Mouse (Mus musculus) liver, adult 2 months (tissue): Measurements from ENCODE around the gene Plp2. TPM values are rescaled to one million over a fixed set of nuclear protein-coding genes. Genes with fewer than 3 reads are reported as not detected.

ENCODE experiments used
- DNase-seq: peaks from one replicate; pipeline ENCODE4 v3.0.0-alpha.2; 2011; ENCODE audit warnings: low read depth, low spot score; ENCODE audit errors: extremely low read depth
- H3K27ac ChIP-seq: fragments of 200-500 bp; replicated peaks from 2 replicates; pipeline ENCODE4 v1.5.1; 2012; ENCODE audit warnings: low read depth, mild to moderate bottlenecking, control low read depth, inconsistent platforms, low read length; ENCODE audit not compliant: insufficient read depth
- H3K27me3 ChIP-seq: fragments of 200-500 bp; 2 replicates; pipeline ENCODE4 v1.6.1; 2012; ENCODE audit warnings: mild to moderate bottlenecking, moderate library complexity, low read length, inconsistent platforms; ENCODE audit not compliant: control insufficient read depth, insufficient read depth
- H3K36me3 ChIP-seq: fragments of 200-500 bp; 2 replicates; pipeline ENCODE4 v1.6.1; 2012; ENCODE audit warnings: low read length, inconsistent platforms; ENCODE audit not compliant: control insufficient read depth, insufficient read depth
- H3K4me1 ChIP-seq: fragments of 200-500 bp; 2 replicates; pipeline ENCODE4 v1.6.1; 2011; ENCODE audit warnings: low read length; ENCODE audit not compliant: control insufficient read depth, insufficient read depth
- H3K4me3 ChIP-seq: fragments of 200-500 bp; 2 replicates; pipeline ENCODE4 v1.5.1; 2011; ENCODE audit warnings: low read depth, mild to moderate bottlenecking, control low read depth, low read length, moderate library complexity; ENCODE audit not compliant: insufficient read depth
- H3K79me2 ChIP-seq: fragments of 200-500 bp; 2 replicates; pipeline ENCODE4 v1.6.1; 2012; ENCODE audit warnings: inconsistent platforms, mild to moderate bottlenecking, low read length, moderate library complexity; ENCODE audit not compliant: control insufficient read depth, insufficient read depth
- H3K9ac ChIP-seq: fragments of 200-500 bp; 2 replicates; pipeline ENCODE4 v1.6.1; 2012; ENCODE audit warnings: low read depth, mild to moderate bottlenecking, control low read depth, inconsistent platforms, low read length
- CTCF ChIP-seq: fragments of 200-500 bp; IDR thresholded peaks from 2 replicates; pipeline ENCODE4 v1.5.1; 2011; ENCODE audit warnings: low read depth, low read length, control low read depth
- POLR2A ChIP-seq: fragments of 200-500 bp; IDR thresholded peaks from 2 replicates; pipeline ENCODE4 v1.6.1; 2011; ENCODE audit warnings: low read length, control low read depth; ENCODE audit not compliant: insufficient read depth; ENCODE audit errors: extremely low read depth
- WGBS: fragments of 180-500 bp; shearing (Covaris S2); methylation state at CpG from one replicate; pipeline ENCODE4 v1.1.7; 2018; 5-methylcytosine and 5-hydroxymethylcytosine counted together
- polyA plus RNA-seq: library from polyadenylated mRNA; depleted of rRNA; stranded (reverse); fragments of >200 nt; gene quantifications from 2 replicates; pipeline ENCODE4 v1.2.3, GENCODE M21; 2012; rRNA removed
- total RNA-seq: library from RNA; depleted of rRNA; stranded (reverse); fragments of >200 nt; gene quantifications from 2 replicates; pipeline ENCODE4 v1.2.3, GENCODE M21; 2014; rRNA removed

Plp2 gene
- total and polyA plus RNA-seq, 2 experiments = 0.92 to 4.0 TPM

- TF ChIP-seq POLR2A = no peak
- no peak for TF ChIP-seq CTCF
- Histone ChIP-seq H3K4me1 (no peaks in the 10 kb centered on the region), H3K27me3 (no peaks in the 10 kb centered on the region; the same call in 1 of the 2 replicates), H3K9ac (no peak within 1 kb of the TSS), H3K27ac (no peak within 1 kb of the TSS), H3K36me3 (no peaks in the 10 kb centered on the region), H3K4me3 (peak within 1 kb of the TSS; percentile 35; the same call in 1 of the 2 replicates), H3K79me2 (no peaks in the 10 kb centered on the region)
- no peak for DNase-seq
- 1% methylated on average over 40 of the region's 42 CpGs for WGBS
Observed at GRCm38 (mm10) chrX:7638401-7639091, 32.6 kb downstream of the Plp2 start, which contains the start of gene Syp. Syp (plus strand) TSS chrX:7638471.

GRCm38 (mm10) chrX:7635101-7635500 is 36.1 kb downstream of the Plp2 start:
- H3K9ac ChIP-seq = no peak overlapping the region
- 57% methylated on average over 3 of the region's 3 CpGs for WGBS
- no peak overlapping the region for H3K4me3 ChIP-seq
- DNase-seq = no peak
- H3K79me2 ChIP-seq = no peaks in the 10 kb centered on the region
- no peaks in the 10 kb centered on the region for H3K4me1 ChIP-seq
- no peak for TF ChIP-seq CTCF
- TF ChIP-seq POLR2A = no peak
- H3K36me3 ChIP-seq = no peaks in the 10 kb centered on the region
- H3K27ac ChIP-seq = no peak overlapping the region
- no peaks in the 10 kb centered on the region; the same call in 1 of the 2 replicates for H3K27me3 ChIP-seq

- DNase-seq = no peak
Observed at GRCm38 (mm10) chrX:7632560-7632959, 38.6 kb downstream of the Plp2 start.

More at GRCm38 (mm10) chrX:7632560-7632959, 38.6 kb downstream of the Plp2 start:
- WGBS = 90% methylated on average over 6 of the region's 6 CpGs
- no peak overlapping the region for H3K4me3 ChIP-seq
- H3K36me3 ChIP-seq = no peaks in the 10 kb centered on the region
- no peak overlapping the region for H3K27ac ChIP-seq
- H3K9ac ChIP-seq = no peak overlapping the region
- no peak for TF ChIP-seq POLR2A
- no peak for TF ChIP-seq CTCF
- H3K79me2 ChIP-seq = no peaks in the 10 kb centered on the region
- no peaks in the 10 kb centered on the region; the same call in 1 of the 2 replicates for H3K27me3 ChIP-seq
- no peaks in the 10 kb centered on the region for H3K4me1 ChIP-seq

Other genes with a start within 250 kb of the Plp2 start
- not detected in 2 replicates for gene Foxp3, start 97.7 kb downstream of the Plp2 start, total RNA-seq
- 0.07 TPM in 1 of 2 replicates, not detected in the other for gene Foxp3, start 97.7 kb downstream of the Plp2 start, polyA plus RNA-seq
- gene Ppp1r3f, start 97.1 kb downstream of the Plp2 start, total RNA-seq = 0.74 and 0.81 TPM in 2 replicates
- gene Ppp1r3f, start 97.1 kb downstream of the Plp2 start, polyA plus RNA-seq = 0.50 and 0.80 TPM in 2 replicates
- gene Ccdc22, start 65.9 kb downstream of the Plp2 start, total RNA-seq = 9.1 and 13.2 TPM in 2 replicates
- gene Ccdc22, start 65.9 kb downstream of the Plp2 start, polyA plus RNA-seq = 10.8 and 12.3 TPM in 2 replicates
- gene Cacna1f, start 64.3 kb downstream of the Plp2 start, total RNA-seq = under 0.01 TPM in 2 replicates
- gene Cacna1f, start 64.3 kb downstream of the Plp2 start, polyA plus RNA-seq = 0.04 TPM in 2 replicates
- gene Syp, start 32.9 kb downstream of the Plp2 start, total RNA-seq = 0.40 and 0.46 TPM in 2 replicates
- gene Syp, start 32.9 kb downstream of the Plp2 start, polyA plus RNA-seq = 0.25 and 0.42 TPM in 2 replicates
- 2.0 and 2.8 TPM in 2 replicates for gene Prickle3, start 14.1 kb downstream of the Plp2 start, total RNA-seq
- 4.6 and 6.8 TPM in 2 replicates for gene Prickle3, start 14.1 kb downstream of the Plp2 start, polyA plus RNA-seq
- gene Magix, start 9.9 kb upstream of the Plp2 start, total RNA-seq = 20.9 and 21.3 TPM in 2 replicates
- 33.0 and 36.9 TPM in 2 replicates for gene Magix, start 9.9 kb upstream of the Plp2 start, polyA plus RNA-seq
- gene Gpkow, start 25.7 kb upstream of the Plp2 start, total RNA-seq = 5.0 and 5.5 TPM in 2 replicates
- 4.3 and 5.0 TPM in 2 replicates for gene Gpkow, start 25.7 kb upstream of the Plp2 start, polyA plus RNA-seq
- gene Wdr45, start 42.9 kb upstream of the Plp2 start, total RNA-seq = 33.4 and 37.1 TPM in 2 replicates
- gene Wdr45, start 42.9 kb upstream of the Plp2 start, polyA plus RNA-seq = 39.9 and 48.3 TPM in 2 replicates
- gene Gm45208, start 50.9 kb upstream of the Plp2 start, total RNA-seq = 1.0 TPM in 1 of 2 replicates, not detected in the other
- 1.5 and 1.9 TPM in 2 replicates for gene Gm45208, start 50.9 kb upstream of the Plp2 start, polyA plus RNA-seq
- gene Praf2, start 57.0 kb upstream of the Plp2 start, total RNA-seq = 1.1 and 2.8 TPM in 2 replicates
- gene Praf2, start 57.0 kb upstream of the Plp2 start, polyA plus RNA-seq = 7.7 and 13.9 TPM in 2 replicates
- 0.34 and 0.37 TPM in 2 replicates for gene Ccdc120, start 79.5 kb upstream of the Plp2 start, total RNA-seq
- 1.00 and 1.1 TPM in 2 replicates for gene Ccdc120, start 79.5 kb upstream of the Plp2 start, polyA plus RNA-seq
- gene Tfe3, start 91.2 kb upstream of the Plp2 start, total RNA-seq = 4.7 and 9.4 TPM in 2 replicates
- 15.6 and 17.0 TPM in 2 replicates for gene Tfe3, start 91.2 kb upstream of the Plp2 start, polyA plus RNA-seq
- 11.5 and 13.5 TPM in 2 replicates for gene Gripap1, start 118.4 kb upstream of the Plp2 start, total RNA-seq
- 14.6 and 22.2 TPM in 2 replicates for gene Gripap1, start 118.4 kb upstream of the Plp2 start, polyA plus RNA-seq
- not detected in 2 replicates for gene Kcnd1, start 150.9 kb upstream of the Plp2 start, total RNA-seq
- gene Kcnd1, start 150.9 kb upstream of the Plp2 start, polyA plus RNA-seq = 0.11 TPM in 2 replicates
- gene Otud5, start 170.0 kb upstream of the Plp2 start, total RNA-seq = 18.0 and 22.0 TPM in 2 replicates
- gene Otud5, start 170.0 kb upstream of the Plp2 start, polyA plus RNA-seq = 14.2 and 17.0 TPM in 2 replicates
- 0.74 and 1.9 TPM in 2 replicates for gene Pim2, start 206.9 kb upstream of the Plp2 start, total RNA-seq
- gene Pim2, start 206.9 kb upstream of the Plp2 start, polyA plus RNA-seq = 4.7 and 5.4 TPM in 2 replicates
- gene Slc35a2, start 212.6 kb upstream of the Plp2 start, total RNA-seq = 10.6 and 11.5 TPM in 2 replicates
- gene Slc35a2, start 212.6 kb upstream of the Plp2 start, polyA plus RNA-seq = 34.7 and 42.6 TPM in 2 replicates
- gene Pqbp1, start 227.9 kb upstream of the Plp2 start, total RNA-seq = 14.3 and 15.3 TPM in 2 replicates
- 49.1 and 51.2 TPM in 2 replicates for gene Pqbp1, start 227.9 kb upstream of the Plp2 start, polyA plus RNA-seq
- 20.7 and 27.5 TPM in 2 replicates for gene Timm17b, start 228.0 kb upstream of the Plp2 start, total RNA-seq
- 53.7 and 58.2 TPM in 2 replicates for gene Timm17b, start 228.0 kb upstream of the Plp2 start, polyA plus RNA-seq
- gene Gm10491, start 236.4 kb upstream of the Plp2 start, total RNA-seq = not detected in 2 replicates
- not detected in 2 replicates for gene Gm10491, start 236.4 kb upstream of the Plp2 start, polyA plus RNA-seq
- gene Gm10490, start 238.2 kb upstream of the Plp2 start, total RNA-seq = not detected in 2 replicates
- gene Gm10490, start 238.2 kb upstream of the Plp2 start, polyA plus RNA-seq = not detected in 2 replicates
- 0.09 TPM in 1 of 2 replicates, not detected in the other for gene Pcsk1n, start 248.4 kb upstream of the Plp2 start, total RNA-seq
- gene Pcsk1n, start 248.4 kb upstream of the Plp2 start, polyA plus RNA-seq = not detected in 2 replicates